Mouse (Mus musculus): Measurements from ENCODE around the gene Arl15. TPM values are rescaled to one million over a fixed set of nuclear protein-coding genes. Genes with fewer than 3 reads are reported as not detected.

Gene Arl15
- polyA plus RNA-seq, 1 experiment, result 23.8 TPM

DNA sequence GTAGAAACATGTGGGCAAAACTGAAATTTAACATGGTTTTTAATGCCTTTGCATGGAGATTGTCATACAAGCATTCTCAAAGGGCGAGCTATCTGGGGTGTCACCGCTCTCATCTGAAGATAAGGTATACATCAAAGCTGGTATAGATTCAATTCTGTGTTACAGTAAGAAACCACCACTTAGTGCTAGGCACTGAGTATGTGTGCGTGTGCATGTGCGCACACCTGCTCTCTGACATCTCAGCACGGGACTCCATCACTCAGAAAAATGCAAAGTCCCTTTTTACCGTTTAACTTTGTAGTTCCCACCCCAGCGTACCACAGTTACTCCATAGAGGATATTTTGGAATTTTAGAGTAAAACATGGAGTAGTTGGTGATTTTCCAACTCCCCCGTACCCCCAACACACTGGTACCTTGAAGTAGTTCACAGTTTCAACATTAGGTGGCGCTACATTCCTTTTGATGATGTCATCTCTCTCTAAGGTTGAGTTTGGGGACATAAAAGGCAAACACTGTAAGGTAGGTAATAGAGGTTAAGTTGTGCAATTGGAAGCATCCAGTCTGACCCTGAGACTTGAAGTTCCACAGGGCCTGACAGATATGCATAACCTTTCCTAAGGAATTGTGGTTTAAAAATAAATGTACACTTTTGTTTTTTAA is 281.5 kb downstream of the Arl15 start:
- TF ChIP-seq CTCF (IDR thresholded peaks at IDR 0.05; ENCODE audit: borderline replicate concordance, extremely low read depth, insufficient read depth, insufficient read length) (peak; percentile 56; the same call in 1 of the 2 replicates), POLR2A (IDR thresholded peaks at IDR 0.05; ENCODE audit: borderline replicate concordance, extremely low read depth, insufficient read depth, insufficient read length, poor library complexity, severe bottlenecking) (no peak)
- DNase-seq (ENCODE audit: low read depth), result peak; percentile 64

DNA sequence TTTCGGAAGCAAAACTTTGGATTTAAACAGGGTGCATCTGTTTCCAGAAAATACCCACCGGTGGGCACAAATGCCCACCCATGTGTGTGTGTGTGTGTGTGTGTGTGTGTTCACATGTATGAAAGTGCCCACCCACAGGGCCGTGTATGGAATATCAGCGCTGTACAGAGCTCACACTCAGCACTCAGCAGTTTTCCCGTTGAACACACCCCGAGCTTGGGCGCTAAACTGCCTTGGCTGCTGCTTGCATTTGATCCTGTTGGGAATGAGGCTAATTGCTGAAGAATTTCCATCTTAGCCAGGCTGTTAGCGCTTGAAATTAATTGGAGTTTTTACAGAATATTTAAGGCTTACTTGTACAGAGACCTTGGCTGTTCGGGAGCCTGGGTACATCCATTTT is 282.9 kb downstream of the Arl15 start:
- TF ChIP-seq CTCF (IDR thresholded peaks at IDR 0.05; ENCODE audit: borderline replicate concordance, extremely low read depth, insufficient read depth, insufficient read length), result no peak
- TF ChIP-seq POLR2A (IDR thresholded peaks at IDR 0.05; ENCODE audit: borderline replicate concordance, extremely low read depth, insufficient read depth, insufficient read length, poor library complexity, severe bottlenecking), result no peak
- peak; percentile 87 for DNase-seq (ENCODE audit: low read depth)

DNA sequence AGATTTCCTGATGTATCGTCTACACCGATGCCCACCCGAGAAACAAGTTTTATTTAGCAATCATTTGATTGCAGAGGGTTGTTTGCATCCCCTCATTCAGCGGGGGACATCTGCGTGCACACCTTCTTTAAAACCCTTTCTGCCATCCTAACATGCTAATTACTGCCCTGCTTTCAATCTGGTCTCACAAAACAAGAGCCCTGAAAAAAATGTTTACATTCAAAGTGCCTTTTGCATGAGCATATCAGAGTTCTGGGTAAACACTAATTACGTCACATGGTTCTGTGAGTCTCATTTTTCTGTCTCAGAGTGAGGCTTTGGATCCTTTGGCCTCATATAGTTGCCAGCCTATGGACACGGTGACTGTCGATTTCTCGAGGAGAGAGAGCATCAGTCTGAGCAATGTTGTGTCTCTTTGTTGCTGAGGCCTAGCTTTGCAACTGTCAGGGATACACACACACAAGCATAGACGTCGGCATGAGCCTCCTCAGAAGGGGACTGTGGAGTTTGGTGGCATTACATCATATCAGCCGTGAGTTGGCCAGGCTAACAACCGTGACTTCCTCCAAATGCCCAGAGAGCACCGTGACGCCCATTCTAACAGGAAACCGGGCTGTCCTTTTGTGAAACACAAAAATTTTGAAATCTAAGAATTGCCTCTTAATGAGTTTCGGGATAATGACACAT is 283.4 kb downstream of the Arl15 start:
- DNase-seq (ENCODE audit: low read depth), result peak; percentile 73

DNA sequence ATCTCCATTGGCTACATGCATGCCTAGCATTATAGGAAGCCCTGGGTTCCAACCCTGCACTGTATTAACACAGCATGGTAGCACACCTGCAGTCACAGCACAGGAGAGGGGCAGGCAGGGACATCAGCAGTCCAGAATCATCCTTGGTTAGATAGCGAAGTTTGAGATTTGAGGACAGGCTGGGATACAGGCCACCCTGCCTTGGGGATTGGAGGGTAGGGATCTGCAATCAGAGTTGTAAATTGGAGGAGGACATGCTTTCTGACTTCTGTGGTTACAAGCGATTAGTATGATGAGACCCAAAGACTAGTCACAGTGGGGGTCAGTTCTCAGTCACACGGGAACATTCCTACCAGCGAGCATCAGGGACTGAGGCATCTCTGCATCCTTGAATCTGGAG is 284.5 kb downstream of the Arl15 start:
- TF ChIP-seq CTCF (IDR thresholded peaks at IDR 0.05; ENCODE audit: borderline replicate concordance, extremely low read depth, insufficient read depth, insufficient read length) (no peak), POLR2A (IDR thresholded peaks at IDR 0.05; ENCODE audit: borderline replicate concordance, extremely low read depth, insufficient read depth, insufficient read length, poor library complexity, severe bottlenecking) (no peak)
- no peak for DNase-seq (ENCODE audit: low read depth)

More for the DNA sequence above, 283.4 kb downstream of the Arl15 start:
- no peak for TF ChIP-seq POLR2A (IDR thresholded peaks at IDR 0.05; ENCODE audit: borderline replicate concordance, extremely low read depth, insufficient read depth, insufficient read length, poor library complexity, severe bottlenecking)
- TF ChIP-seq CTCF (IDR thresholded peaks at IDR 0.05; ENCODE audit: borderline replicate concordance, extremely low read depth, insufficient read depth, insufficient read length), result no peak

DNA sequence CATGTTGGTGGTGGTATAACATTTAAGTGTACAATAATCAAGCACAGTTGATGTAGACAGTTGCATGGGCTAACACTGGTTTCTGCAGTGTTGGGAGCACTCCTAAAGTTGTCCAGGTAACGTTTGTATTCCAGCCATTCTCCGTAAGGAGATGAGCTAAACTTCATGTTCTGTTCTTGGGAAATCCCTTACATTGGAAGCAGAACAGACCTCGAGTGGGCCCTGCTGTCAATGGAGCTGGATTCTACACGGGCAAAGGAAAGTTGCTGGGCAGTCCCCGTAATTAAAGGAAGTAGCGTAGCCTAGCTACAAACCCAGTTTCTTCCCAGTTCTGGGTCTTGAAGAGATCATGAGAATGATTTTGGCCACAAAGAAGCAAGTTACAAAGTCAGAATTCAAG is 285.4 kb downstream of the Arl15 start:
- TF ChIP-seq CTCF (IDR thresholded peaks at IDR 0.05; ENCODE audit: borderline replicate concordance, extremely low read depth, insufficient read depth, insufficient read length), result no peak
- no peak for TF ChIP-seq POLR2A (IDR thresholded peaks at IDR 0.05; ENCODE audit: borderline replicate concordance, extremely low read depth, insufficient read depth, insufficient read length, poor library complexity, severe bottlenecking)
- no peak for DNase-seq (ENCODE audit: low read depth)

DNA sequence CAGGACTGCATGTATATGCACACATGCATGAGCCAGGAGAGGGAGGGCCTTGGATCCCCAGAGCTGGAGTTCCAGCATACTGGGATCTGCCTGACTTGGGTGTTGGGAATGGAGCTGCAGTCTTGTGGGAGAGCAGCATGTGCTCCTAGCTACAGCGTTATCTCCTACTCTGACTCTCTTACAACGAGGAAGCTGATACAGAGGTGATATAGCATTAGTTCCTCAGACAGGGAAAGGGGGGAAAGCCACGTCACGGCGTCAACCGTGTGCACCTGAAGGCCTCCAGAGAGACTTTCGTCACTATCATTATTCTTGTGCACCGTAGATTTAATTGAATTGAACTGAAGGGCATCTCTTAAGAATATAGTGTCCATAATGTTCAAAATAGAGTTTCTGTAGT is 286.2 kb downstream of the Arl15 start:
- TF ChIP-seq POLR2A (IDR thresholded peaks at IDR 0.05; ENCODE audit: borderline replicate concordance, extremely low read depth, insufficient read depth, insufficient read length, poor library complexity, severe bottlenecking), result no peak
- no peak for TF ChIP-seq CTCF (IDR thresholded peaks at IDR 0.05; ENCODE audit: borderline replicate concordance, extremely low read depth, insufficient read depth, insufficient read length)

DNA sequence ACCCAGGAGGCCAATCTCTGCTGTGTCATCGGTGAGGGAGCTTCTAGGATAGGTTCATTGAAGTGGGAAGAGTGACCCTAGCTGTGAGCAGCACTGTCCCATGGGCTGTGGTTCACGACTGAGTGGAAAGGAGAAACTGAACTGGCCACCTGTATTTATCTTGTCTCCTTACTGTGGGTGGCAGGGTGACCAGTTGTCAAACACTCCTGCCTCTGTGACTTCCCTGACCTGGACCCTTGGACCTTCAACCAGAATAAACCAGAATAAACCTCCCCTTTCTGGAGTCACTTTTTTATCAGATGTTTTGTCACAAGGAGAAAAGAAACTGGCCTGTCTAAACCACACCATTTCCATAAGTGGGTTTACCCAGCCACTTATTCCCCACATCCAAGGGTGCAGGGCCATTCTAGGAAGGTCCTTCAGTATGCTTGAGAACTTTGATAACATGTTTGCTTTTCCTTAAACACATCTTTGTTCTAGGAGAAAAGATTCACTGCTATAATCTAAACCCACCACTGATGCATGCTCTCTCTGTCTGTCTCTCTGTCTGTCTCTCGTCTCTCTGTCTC is 289.3 kb downstream of the Arl15 start:
- no peak for DNase-seq (ENCODE audit: low read depth)

More for the DNA sequence above, 286.2 kb downstream of the Arl15 start:
- no peak for DNase-seq (ENCODE audit: low read depth)

DNA sequence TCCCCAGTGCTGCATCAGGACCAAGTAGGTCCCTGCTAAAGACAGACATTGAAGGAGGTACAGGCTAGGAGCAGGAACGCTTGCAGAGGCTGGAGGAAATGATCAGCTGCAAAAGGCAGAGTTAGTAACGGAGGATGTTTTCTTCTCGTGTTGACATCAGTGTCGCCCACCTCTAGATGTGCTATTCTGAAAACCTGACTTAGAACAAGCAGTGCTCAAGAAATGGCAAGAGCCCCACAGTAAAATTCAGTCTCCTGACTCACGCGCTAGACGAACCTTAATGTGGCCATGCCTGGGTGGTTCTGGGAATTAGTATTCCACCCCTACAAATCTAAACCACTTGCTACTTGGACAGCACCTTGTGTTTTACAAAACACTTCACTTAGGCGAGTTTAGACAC is 291.1 kb downstream of the Arl15 start:
- DNase-seq (ENCODE audit: low read depth), result no peak
- TF ChIP-seq POLR2A (IDR thresholded peaks at IDR 0.05; ENCODE audit: borderline replicate concordance, extremely low read depth, insufficient read depth, insufficient read length, poor library complexity, severe bottlenecking) (no peak), CTCF (IDR thresholded peaks at IDR 0.05; ENCODE audit: borderline replicate concordance, extremely low read depth, insufficient read depth, insufficient read length) (no peak)

More for the DNA sequence above, 289.3 kb downstream of the Arl15 start:
- TF ChIP-seq POLR2A (IDR thresholded peaks at IDR 0.05; ENCODE audit: borderline replicate concordance, extremely low read depth, insufficient read depth, insufficient read length, poor library complexity, severe bottlenecking) (no peak), CTCF (IDR thresholded peaks at IDR 0.05; ENCODE audit: borderline replicate concordance, extremely low read depth, insufficient read depth, insufficient read length) (no peak)

DNA sequence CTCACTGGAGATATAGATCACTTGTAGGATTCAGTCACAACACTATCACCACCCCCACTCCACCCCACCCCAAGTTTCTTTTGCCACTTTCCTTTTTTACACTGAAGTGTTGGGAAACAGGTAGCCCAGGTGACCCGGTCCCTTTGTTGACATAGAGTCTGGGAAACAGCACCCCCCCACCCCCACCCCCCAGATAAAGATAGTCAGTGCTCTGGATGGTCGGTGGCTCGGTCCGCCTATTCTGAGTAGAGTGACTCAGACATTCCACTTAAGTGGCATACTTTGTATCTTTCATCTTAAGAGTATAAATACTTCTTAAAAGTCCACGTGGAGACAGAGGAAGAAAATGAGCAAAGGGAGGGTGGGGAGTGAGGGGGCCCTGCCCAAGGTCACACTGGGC is 292.0 kb downstream of the Arl15 start:
- no peak for TF ChIP-seq POLR2A (IDR thresholded peaks at IDR 0.05; ENCODE audit: borderline replicate concordance, extremely low read depth, insufficient read depth, insufficient read length, poor library complexity, severe bottlenecking)
- TF ChIP-seq CTCF (IDR thresholded peaks at IDR 0.05; ENCODE audit: borderline replicate concordance, extremely low read depth, insufficient read depth, insufficient read length), result no peak
- DNase-seq (ENCODE audit: low read depth), result no peak

DNA sequence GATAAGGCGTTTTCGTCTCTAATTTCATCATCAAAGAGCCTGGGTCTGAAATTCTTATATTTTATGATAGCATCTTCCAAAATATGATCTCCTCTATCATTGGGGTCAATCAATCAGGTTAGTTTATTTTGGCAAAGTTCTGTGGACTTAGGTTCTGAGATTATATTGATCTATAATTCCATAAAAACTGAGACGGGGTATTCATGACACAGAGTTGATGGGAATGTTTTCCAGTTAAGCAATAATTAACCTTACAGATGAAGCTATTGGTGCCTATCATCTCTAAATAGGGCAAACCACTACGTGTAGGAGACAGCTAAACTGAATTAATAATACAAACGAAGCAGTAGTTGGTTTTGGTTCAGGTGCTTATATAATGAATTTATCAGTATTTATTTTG is 292.5 kb downstream of the Arl15 start:
- DNase-seq (ENCODE audit: low read depth), result no peak
- no peak for TF ChIP-seq CTCF (IDR thresholded peaks at IDR 0.05; ENCODE audit: borderline replicate concordance, extremely low read depth, insufficient read depth, insufficient read length)
- TF ChIP-seq POLR2A (IDR thresholded peaks at IDR 0.05; ENCODE audit: borderline replicate concordance, extremely low read depth, insufficient read depth, insufficient read length, poor library complexity, severe bottlenecking), result no peak

DNA sequence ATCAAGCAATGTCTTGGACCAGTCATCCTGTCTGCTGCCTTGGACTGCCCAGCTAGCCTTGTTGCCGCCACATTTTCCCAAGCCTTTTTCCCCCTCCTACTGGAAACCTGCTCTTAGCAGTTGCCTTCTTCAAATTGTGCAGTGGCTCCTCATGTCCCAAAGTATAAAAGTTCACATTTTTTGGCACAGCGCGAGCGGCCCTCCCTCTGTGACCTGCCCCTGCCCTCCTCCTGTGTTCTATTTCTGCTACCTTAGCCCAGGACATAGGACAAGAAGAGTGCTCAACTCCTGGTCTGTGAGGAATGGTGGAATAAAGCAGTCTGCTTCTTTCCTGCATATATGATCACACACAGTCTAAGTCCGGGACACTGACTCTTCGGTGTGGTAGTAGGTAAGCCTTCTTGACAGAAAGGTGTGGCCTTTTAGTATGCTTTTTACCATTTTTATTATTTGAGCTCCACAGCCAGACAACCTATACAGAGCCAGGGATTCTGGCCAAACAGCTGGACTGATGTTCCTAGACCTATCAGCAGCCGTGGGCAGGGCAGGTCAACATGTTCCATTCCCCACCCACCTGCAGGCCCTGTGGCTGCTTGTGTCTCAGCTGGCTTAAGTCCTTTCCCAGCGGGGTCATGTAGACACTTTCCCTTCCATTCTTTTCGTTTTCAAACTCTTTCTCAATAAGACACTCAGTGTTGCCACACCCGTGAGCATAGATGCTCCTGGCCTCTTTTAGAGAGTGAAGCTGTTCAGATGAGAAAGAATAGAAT is 293.6 kb downstream of the Arl15 start:
- no peak for DNase-seq (ENCODE audit: low read depth)
- TF ChIP-seq POLR2A (IDR thresholded peaks at IDR 0.05; ENCODE audit: borderline replicate concordance, extremely low read depth, insufficient read depth, insufficient read length, poor library complexity, severe bottlenecking), result no peak
- TF ChIP-seq CTCF (IDR thresholded peaks at IDR 0.05; ENCODE audit: borderline replicate concordance, extremely low read depth, insufficient read depth, insufficient read length), result no peak

Data from brain, embryonic 14.5 days (tissue).